Comparison of ENCODE assay signal across 8 mouse cellular contexts in the genomic region with DNA sequence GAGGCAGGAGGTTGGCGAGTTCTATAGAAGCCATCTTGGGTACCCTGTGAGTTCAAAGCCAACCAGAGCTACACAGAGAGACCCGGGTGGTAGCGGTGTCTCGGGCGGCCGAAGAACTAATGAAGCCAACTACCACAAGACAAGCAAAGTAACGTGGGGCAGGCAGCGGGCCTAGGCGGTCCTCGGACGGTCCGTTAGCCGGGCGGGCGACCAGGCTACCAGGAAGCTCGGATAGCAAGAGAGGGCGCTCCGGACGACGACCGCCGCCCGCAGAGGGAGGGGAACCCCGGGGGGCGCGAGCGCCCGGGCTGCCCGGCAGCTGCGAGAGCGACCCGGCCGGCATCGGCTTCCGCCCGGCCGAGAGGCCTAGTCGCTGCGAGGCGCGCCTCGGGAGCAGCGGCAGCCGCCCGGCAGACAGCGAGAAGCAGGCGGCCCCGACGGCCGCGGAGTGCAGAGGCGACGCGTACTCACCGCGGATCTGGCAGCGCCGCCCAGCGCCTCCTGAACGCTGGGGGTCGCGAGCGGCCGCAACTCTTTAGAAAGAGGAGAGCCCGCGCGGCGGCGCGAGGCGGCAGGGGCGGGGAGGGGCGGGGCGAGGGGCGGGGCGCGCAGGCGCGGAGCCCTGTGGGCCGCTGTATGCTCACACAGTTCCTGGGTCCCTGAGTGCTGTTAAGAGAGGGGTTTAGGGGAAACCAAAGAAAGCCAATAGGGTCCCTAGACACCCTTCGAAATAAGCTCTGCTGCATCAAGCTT. TPM values are rescaled to one million over a fixed set of nuclear protein-coding genes. Genes with fewer than 3 reads are reported as not detected.
DNase-seq lines count a peak whose midpoint lies in the region; ATAC-seq lines count a peak whose summit lies in the region.

A gene (minus strand): TSS at position 575 of the 753 bp plus-strand sequence.

- peak within 1 kb of the TSS; percentile 77 for H3K9ac ChIP-seq in hindbrain, embryonic 14.5 days

- H3K9me3 ChIP-seq in hindbrain, embryonic 14.5 days (ENCODE audit: control insufficient read depth, low read length) = no peaks in the 10 kb centered on the region
- H3K9me3 ChIP-seq in megakaryocyte, embryonic 14.5 days = no peaks in the 10 kb centered on the region

- WGBS in hindbrain, embryonic 14.5 days = 1% methylated on average over 59 of the region's 81 CpGs

- H3K27me3 ChIP-seq in hindbrain, embryonic 14.5 days (ENCODE audit: control insufficient read depth, insufficient read depth, low read length) = no peaks in the 10 kb centered on the region
- no peaks in the 10 kb centered on the region for H3K27me3 ChIP-seq in megakaryocyte, embryonic 14.5 days (replicated peaks)

- peak; percentile 65 for ATAC-seq in activated CD4-positive, CD25-positive, alpha-beta regulatory T cell, adult 4 months
- ATAC-seq in hindbrain, embryonic 14.5 days (ENCODE audit: low FRiP score) = peak; percentile 95

- H3K4me2 ChIP-seq in hindbrain, embryonic 14.5 days (replicated peaks) = peak within 1 kb of the TSS; percentile 58

- DNase-seq in cerebellum, postnatal 25 days = peak; percentile 81 to 89
- DNase-seq in frontal cortex, postnatal 25 days (ENCODE audit: low spot score in 2 of 2) = peak; percentile 57 to 68
- DNase-seq in hindbrain, embryonic 14.5 days (ENCODE audit: low spot score) = peak; percentile 84
- DNase-seq in left cerebral cortex, adult 8-10 months (ENCODE audit: low spot score in 2 of 2) = peak; percentile 56 to 76
- DNase-seq in right cerebral cortex, adult 2 months (ENCODE audit: low spot score in 2 of 2) = peak; percentile 69 to 77
- DNase-seq in urinary bladder, postnatal 25 days (ENCODE audit: low spot score) = peak; percentile 66

- no peaks in the 10 kb centered on the region for H3K36me3 ChIP-seq in hindbrain, embryonic 14.5 days (replicated peaks; ENCODE audit: control insufficient read depth, insufficient read depth)
- no peaks in the 10 kb centered on the region for H3K36me3 ChIP-seq in megakaryocyte, embryonic 14.5 days (replicated peaks; ENCODE audit: low read length)

- H3K4me1 ChIP-seq in hindbrain, embryonic 14.5 days (replicated peaks; ENCODE audit: control insufficient read depth, insufficient read depth, low read length) = peaks cover 6% of the 10 kb centered on the region
- peaks cover 26% of the 10 kb centered on the region for H3K4me1 ChIP-seq in megakaryocyte, embryonic 14.5 days

- peak within 1 kb of the TSS; percentile 67 for H3K4me3 ChIP-seq in hindbrain, embryonic 14.5 days (replicated peaks; ENCODE audit: low read length)
- peak within 1 kb of the TSS; percentile 97 for H3K4me3 ChIP-seq in megakaryocyte, embryonic 14.5 days (replicated peaks)

- H3K27ac ChIP-seq in hindbrain, embryonic 14.5 days = peak within 1 kb of the TSS; percentile 72

RNA-seq across cellular contexts. Expression of the gene that starts here (rescaled TPM):
- 10 to 100 TPM; 64.8 to 89.6 TPM for polyA plus RNA-seq in activated CD4-positive, CD25-positive, alpha-beta regulatory T cell, adult 4 months (2017; shearing (Covaris generic))
- polyA plus RNA-seq in hindbrain, embryonic 14.5 days (2014; fragmentation: Nextera tagmentation; extraction: Ambion mirVana) = 20.8 and 21.5 TPM in 2 replicates
- 10 to 100 TPM; 20.3 to 24.7 (median 23.3) TPM for total RNA-seq in left cerebral cortex, adult 8-10 months (2022)
- polyA plus RNA-seq in megakaryocyte, embryonic 14.5 days (2012; ENCODE audit: insufficient read depth, low replicate concordance) = 1.2 and 4.7 TPM in 2 replicates

Comparison
In these comparisons a context has a peak if more than half of its experiments do, and no peak if none do; other contexts are left out.
1. Peak in every context shown above with its lines: DNase-seq, ATAC-seq, H3K4me3 ChIP-seq and H3K27ac ChIP-seq.